Mouse (Mus musculus): Measurements from ENCODE around the gene Enox1.

GRCm38 (mm10) chr14:77180753-77181374 lies 24.3 kb downstream of the Enox1 start:
- TF ChIP-seq ZKSCAN1 (IDR thresholded peaks at IDR 0.05; ENCODE audit: borderline replicate concordance, low read depth, low read length) (no peak), POLR2A (IDR thresholded peaks at IDR 0.05; ENCODE audit: low read depth, low read length) (no peak), CTCF (conservative IDR thresholded peaks at IDR 0.05 in 1 of 2, IDR thresholded peaks at IDR 0.05 in 1 of 2; ENCODE audit: low read depth in 2 of 2, low read length in 2 of 2) (no peak), SIN3A (IDR thresholded peaks at IDR 0.05; ENCODE audit: low read length) (no peak), TCF12 (IDR thresholded peaks at IDR 0.05; ENCODE audit: low read depth, low read length) (no peak), ETS1 (conservative IDR thresholded peaks at IDR 0.05; ENCODE audit: low read depth, low read length) (no peak)
